Mouse (Mus musculus): ENCODE measurements at regions not wholly inside any gene's neighbourhood (a gene's known extent, or its start where the extent isn't known, plus 50 kb on each side); places are given as distances from the start of the nearest gene placed in this dataset.

GRCm38 (mm10) chr2:9185780-9186483 lies 695.1 kb upstream of the 4930412O13Rik start:
- whole genome bisulfite sequencing: 25% methylated on average over 2 of the region's 2 CpGs
- no peak for DNase-seq (ENCODE audit: low spot score)
- TF ChIP-seq CTCF (IDR thresholded peaks at IDR 0.05; ENCODE audit: low read depth) (no peak), EP300 (optimal IDR thresholded peaks at IDR 0.05) (no peak)

GRCm38 (mm10) chr2:9193195-9193594 lies 687.9 kb upstream of the 4930412O13Rik start:
- Histone ChIP-seq H3K4me1 (replicated peaks; ENCODE audit: control insufficient read depth, insufficient read depth) (no peaks in the 10 kb centered on the region), H3K27me3 (ENCODE audit: control insufficient read depth, insufficient read depth, low read length) (no peaks in the 10 kb centered on the region), H3K4me3 (ENCODE audit: low read depth, low read length) (no peak overlapping the region), H3K9ac (ENCODE audit: low read length) (no peak overlapping the region), H3K27ac (replicated peaks) (no peak overlapping the region), H3K36me3 (ENCODE audit: control insufficient read depth, insufficient read depth, low read length) (no peaks in the 10 kb centered on the region), H3K4me2 (replicated peaks; ENCODE audit: low read depth) (no peak overlapping the region), H3K9me3 (ENCODE audit: control insufficient read depth, low read length) (no peaks in the 10 kb centered on the region)
- no peak for ATAC-seq (ENCODE audit: low FRiP score, low TSS enrichment)
- 85% methylated on average over 6 of the region's 6 CpGs for WGBS
- TF ChIP-seq CTCF (IDR thresholded peaks at IDR 0.05; ENCODE audit: low read depth) (no peak), EP300 (optimal IDR thresholded peaks at IDR 0.05) (no peak)
- no peak for DNase-seq (ENCODE audit: low spot score)

More at GRCm38 (mm10) chr2:9185780-9186483, 695.1 kb upstream of the 4930412O13Rik start:
- Histone ChIP-seq H3K4me3 (ENCODE audit: low read depth, low read length) (no peak overlapping the region), H3K27me3 (ENCODE audit: control insufficient read depth, insufficient read depth, low read length) (no peaks in the 10 kb centered on the region), H3K4me1 (replicated peaks; ENCODE audit: control insufficient read depth, insufficient read depth) (no peaks in the 10 kb centered on the region), H3K9ac (ENCODE audit: low read length) (no peak overlapping the region), H3K4me2 (replicated peaks; ENCODE audit: low read depth) (no peak overlapping the region), H3K27ac (replicated peaks) (no peak overlapping the region), H3K36me3 (ENCODE audit: control insufficient read depth, insufficient read depth, low read length) (no peaks in the 10 kb centered on the region), H3K9me3 (ENCODE audit: control insufficient read depth, low read length) (no peaks in the 10 kb centered on the region)
- ATAC-seq (ENCODE audit: low FRiP score, low TSS enrichment): no peak

GRCm38 (mm10) chr2:9197025-9197424 lies 684.0 kb upstream of the 4930412O13Rik start:
- no peak overlapping the region for H3K4me3 ChIP-seq (ENCODE audit: low read depth, low read length)
- H3K36me3 ChIP-seq (ENCODE audit: control insufficient read depth, insufficient read depth, low read length): no peaks in the 10 kb centered on the region
- no peaks in the 10 kb centered on the region for H3K27me3 ChIP-seq (ENCODE audit: control insufficient read depth, insufficient read depth, low read length)
- H3K9me3 ChIP-seq (ENCODE audit: control insufficient read depth, low read length): no peaks in the 10 kb centered on the region
- no peak for DNase-seq (ENCODE audit: low spot score)
- H3K9ac ChIP-seq (ENCODE audit: low read length): no peak overlapping the region
- no peak overlapping the region for H3K4me2 ChIP-seq (replicated peaks; ENCODE audit: low read depth)
- TF ChIP-seq EP300 (optimal IDR thresholded peaks at IDR 0.05) (no peak), CTCF (IDR thresholded peaks at IDR 0.05; ENCODE audit: low read depth) (no peak)
- no peaks in the 10 kb centered on the region for H3K4me1 ChIP-seq (replicated peaks; ENCODE audit: control insufficient read depth, insufficient read depth)
- 31% methylated on average over 3 of the region's 3 CpGs for WGBS
- no peak overlapping the region for H3K27ac ChIP-seq (replicated peaks)
- no peak for ATAC-seq (ENCODE audit: low FRiP score, low TSS enrichment)

- 65% methylated on average over 4 of the region's 4 CpGs for WGBS
- ATAC-seq (ENCODE audit: low FRiP score, low TSS enrichment): no peak
- H3K4me3 ChIP-seq (ENCODE audit: low read depth, low read length): no peak overlapping the region
- DNase-seq (ENCODE audit: low spot score): no peak
- no peaks in the 10 kb centered on the region for H3K36me3 ChIP-seq (ENCODE audit: control insufficient read depth, insufficient read depth, low read length)
- TF ChIP-seq EP300 (optimal IDR thresholded peaks at IDR 0.05): no peak
- TF ChIP-seq CTCF (IDR thresholded peaks at IDR 0.05; ENCODE audit: low read depth): no peak
- no peaks in the 10 kb centered on the region for H3K9me3 ChIP-seq (ENCODE audit: control insufficient read depth, low read length)
- H3K4me2 ChIP-seq (replicated peaks; ENCODE audit: low read depth): no peak overlapping the region
- no peaks in the 10 kb centered on the region for H3K4me1 ChIP-seq (replicated peaks; ENCODE audit: control insufficient read depth, insufficient read depth)
- H3K27ac ChIP-seq (replicated peaks): no peak overlapping the region
- no peaks in the 10 kb centered on the region for H3K27me3 ChIP-seq (ENCODE audit: control insufficient read depth, insufficient read depth, low read length)
- no peak overlapping the region for H3K9ac ChIP-seq (ENCODE audit: low read length)
These were observed 673.1 kb upstream of the 4930412O13Rik start for GRCm38 (mm10) chr2:9207963-9208362.

Measured in stomach, postnatal 0 days (tissue).